Mouse (Mus musculus) bone marrow, adult 2 months (tissue): Measurements from ENCODE around the gene Cybrd1. TPM values are rescaled to one million over a fixed set of nuclear protein-coding genes. Genes with fewer than 3 reads are reported as not detected.

ENCODE experiments used
- H3K27ac ChIP-seq: fragments of 200-500 bp; 2 replicates; pipeline ENCODE4 v1.5.1; 2012; ENCODE audit warnings: low read depth, mild to moderate bottlenecking, control low read depth, inconsistent platforms, low read length; ENCODE audit not compliant: control insufficient read depth, poor library complexity, insufficient read depth
- H3K4me1 ChIP-seq: fragments of 200-500 bp; 2 replicates; pipeline ENCODE4 v1.6.1; 2011; ENCODE audit warnings: low read length; ENCODE audit not compliant: control insufficient read depth, insufficient read depth
- H3K4me3 ChIP-seq: fragments of 200-500 bp; replicated peaks from 2 replicates; pipeline ENCODE3; 2011; ENCODE audit warnings: mild to moderate bottlenecking, low read depth, low read length, control low read depth; ENCODE audit not compliant: control insufficient read depth
- CTCF ChIP-seq: fragments of 200-500 bp; IDR thresholded peaks from 2 replicates; pipeline ENCODE4 v1.5.1; 2011; ENCODE audit warnings: low read length, control low read depth; ENCODE audit not compliant: control insufficient read depth, insufficient read depth
- POLR2A ChIP-seq: fragments of 200-500 bp; IDR thresholded peaks from 2 replicates; pipeline ENCODE4 v1.6.1; 2011; ENCODE audit warnings: low read depth, mild to moderate bottlenecking, control low read depth, low read length, borderline replicate concordance; ENCODE audit not compliant: control insufficient read depth
- WGBS: fragments of 180-500 bp; shearing (Covaris S2); methylation state at CpG from one replicate; pipeline ENCODE4 v1.1.7; 2018; 5-methylcytosine and 5-hydroxymethylcytosine counted together
- polyA plus RNA-seq: library from polyadenylated mRNA; stranded (reverse); fragments of >200 nt; gene quantifications from 2 replicates; pipeline ENCODE4 v1.2.4, GENCODE M21; 2011; ENCODE audit warnings: low replicate concordance; ENCODE audit not compliant: missing spikeins, insufficient read depth, insufficient read length

Gene Cybrd1
- polyA plus RNA-seq, 1 experiment: not detected

DNA sequence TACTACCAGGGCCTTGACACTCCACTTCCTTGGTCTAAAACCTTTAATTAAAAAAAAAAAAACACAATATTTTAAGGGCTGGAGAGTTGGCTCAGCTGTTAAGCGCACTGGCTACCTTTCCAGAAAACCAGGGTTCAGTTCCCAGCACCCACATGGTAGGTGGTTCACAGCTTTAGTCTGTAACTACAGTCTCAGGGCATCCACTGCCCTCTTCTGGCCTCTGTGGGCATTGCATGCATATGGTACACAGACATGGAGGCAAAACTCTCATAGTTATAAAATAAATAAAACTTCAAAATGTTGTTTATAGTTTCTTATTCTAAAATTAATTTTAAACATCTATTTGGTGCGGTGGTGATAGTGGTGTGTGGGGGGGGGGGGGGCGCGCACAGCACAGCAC, 1.6 kb upstream of the Cybrd1 start:
- Histone ChIP-seq H3K4me1 (no peaks in the 10 kb centered on the region), H3K27ac (no peak overlapping the region), H3K4me3 (no peak overlapping the region)
- TF ChIP-seq POLR2A (no peak), CTCF (peak; percentile 48)
- 90% methylated on average over 4 of the region's 4 CpGs for WGBS

DNA sequence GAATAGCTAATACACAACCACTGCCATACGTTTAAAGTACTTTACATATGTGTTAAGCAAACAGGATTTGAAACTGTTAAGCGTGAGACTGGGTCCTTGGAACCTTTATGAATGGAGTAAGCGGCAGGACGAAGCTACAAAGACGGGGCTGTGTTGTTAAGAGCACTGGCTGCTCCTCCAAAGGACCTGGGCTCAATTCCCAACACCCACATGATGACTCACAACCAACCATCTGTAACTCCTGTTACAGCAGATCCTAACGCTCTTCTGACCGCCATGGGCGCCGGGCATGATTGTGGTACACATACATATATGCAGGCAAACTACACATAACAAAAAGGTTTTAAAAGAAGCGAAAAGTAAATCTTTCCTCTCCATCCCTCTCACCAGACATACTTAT, 3.1 kb downstream of the Cybrd1 start:
- Histone ChIP-seq H3K4me3 (no peak overlapping the region), H3K27ac (no peak overlapping the region), H3K4me1 (no peaks in the 10 kb centered on the region)
- no peak for TF ChIP-seq CTCF
- no peak for TF ChIP-seq POLR2A
- WGBS: 81% methylated on average over 10 of the region's 10 CpGs

DNA sequence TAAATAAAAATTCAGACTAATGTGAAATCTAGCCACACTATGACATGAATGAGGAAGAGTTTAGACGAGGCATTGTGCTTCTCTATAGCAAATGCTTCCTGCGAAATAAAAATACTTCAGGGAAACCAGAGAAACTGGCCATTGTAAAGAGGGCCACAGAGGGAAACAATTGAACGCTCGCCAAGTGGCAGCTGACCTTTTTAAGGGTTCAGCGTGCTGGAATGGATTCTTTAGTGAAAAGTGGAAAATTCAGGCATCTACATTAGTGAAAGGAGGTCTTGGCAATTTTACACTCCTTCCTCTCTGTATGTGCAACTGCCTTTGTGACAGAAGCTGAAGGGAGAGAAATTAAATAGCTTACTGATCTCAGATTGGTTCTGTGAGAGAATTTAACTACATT, 3.7 kb downstream of the Cybrd1 start:
- H3K4me3 ChIP-seq: no peak overlapping the region
- no peaks in the 10 kb centered on the region for H3K4me1 ChIP-seq
- no peak overlapping the region for H3K27ac ChIP-seq
- TF ChIP-seq POLR2A (no peak), CTCF (no peak)
- 53% methylated on average over 5 of the region's 5 CpGs for WGBS

DNA sequence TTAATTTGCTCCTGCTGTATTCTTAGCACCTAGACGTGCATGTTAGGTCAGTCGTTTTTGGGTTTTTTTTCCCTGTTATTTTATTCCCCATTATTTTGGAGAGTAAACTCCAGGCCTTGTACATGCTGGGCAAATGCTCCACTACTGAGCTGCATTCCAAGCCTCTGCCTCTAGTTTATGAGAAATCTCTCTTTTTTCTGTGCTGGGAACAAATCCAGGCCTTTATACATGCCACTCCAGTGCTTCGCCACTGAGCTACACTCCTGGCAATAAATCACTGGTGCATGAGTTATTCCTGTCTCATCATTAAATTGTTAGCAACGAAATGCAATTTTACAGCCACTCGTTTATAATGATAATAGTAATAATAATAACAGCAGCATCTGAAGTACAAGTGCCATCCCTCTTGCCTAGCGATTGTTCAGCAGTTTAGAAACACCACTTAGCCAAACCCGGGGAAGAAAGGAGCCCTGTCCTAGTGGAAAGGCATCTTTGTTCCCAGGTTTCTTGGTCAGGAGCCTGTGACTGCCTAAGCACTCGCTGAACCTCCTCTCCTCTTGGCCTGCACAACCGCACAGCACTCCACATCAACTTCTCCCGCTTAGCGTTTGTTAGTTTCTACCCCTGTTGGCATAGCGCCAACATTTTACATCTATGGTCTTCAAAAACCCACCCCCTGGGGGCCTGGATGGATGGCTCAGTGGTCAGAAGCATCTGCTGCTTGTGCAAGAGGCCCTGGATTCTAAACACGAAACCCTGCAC, 4.7 kb downstream of the Cybrd1 start:
- WGBS: 85% methylated on average over 13 of the region's 13 CpGs
- H3K27ac ChIP-seq: no peak overlapping the region
- H3K4me1 ChIP-seq: no peaks in the 10 kb centered on the region
- no peak overlapping the region for H3K4me3 ChIP-seq
- TF ChIP-seq CTCF (no peak), POLR2A (no peak)

DNA sequence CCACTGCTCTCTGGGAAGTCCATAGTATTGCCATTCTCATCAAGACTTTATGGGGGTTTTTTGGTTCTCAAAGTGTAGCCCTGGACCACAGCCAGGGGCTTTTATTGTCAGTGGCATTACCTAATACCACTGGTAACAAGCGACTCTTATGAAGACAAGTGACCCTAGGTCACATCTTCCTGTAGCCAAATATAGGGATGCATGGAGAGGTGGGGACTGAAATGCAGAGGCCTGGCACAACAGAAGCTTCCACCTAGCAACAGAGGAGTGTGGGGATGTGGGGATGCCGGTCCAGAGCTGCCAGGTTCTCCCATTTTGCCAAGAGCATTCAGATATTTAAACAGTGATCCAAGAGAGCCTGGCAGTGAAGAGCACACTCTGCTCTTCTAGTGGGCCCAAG, 5.9 kb downstream of the Cybrd1 start:
- TF ChIP-seq CTCF (no peak), POLR2A (no peak)
- Histone ChIP-seq H3K4me3 (no peak overlapping the region), H3K4me1 (no peaks in the 10 kb centered on the region), H3K27ac (no peak overlapping the region)
- 75% methylated on average over 2 of the region's 2 CpGs for WGBS

DNA sequence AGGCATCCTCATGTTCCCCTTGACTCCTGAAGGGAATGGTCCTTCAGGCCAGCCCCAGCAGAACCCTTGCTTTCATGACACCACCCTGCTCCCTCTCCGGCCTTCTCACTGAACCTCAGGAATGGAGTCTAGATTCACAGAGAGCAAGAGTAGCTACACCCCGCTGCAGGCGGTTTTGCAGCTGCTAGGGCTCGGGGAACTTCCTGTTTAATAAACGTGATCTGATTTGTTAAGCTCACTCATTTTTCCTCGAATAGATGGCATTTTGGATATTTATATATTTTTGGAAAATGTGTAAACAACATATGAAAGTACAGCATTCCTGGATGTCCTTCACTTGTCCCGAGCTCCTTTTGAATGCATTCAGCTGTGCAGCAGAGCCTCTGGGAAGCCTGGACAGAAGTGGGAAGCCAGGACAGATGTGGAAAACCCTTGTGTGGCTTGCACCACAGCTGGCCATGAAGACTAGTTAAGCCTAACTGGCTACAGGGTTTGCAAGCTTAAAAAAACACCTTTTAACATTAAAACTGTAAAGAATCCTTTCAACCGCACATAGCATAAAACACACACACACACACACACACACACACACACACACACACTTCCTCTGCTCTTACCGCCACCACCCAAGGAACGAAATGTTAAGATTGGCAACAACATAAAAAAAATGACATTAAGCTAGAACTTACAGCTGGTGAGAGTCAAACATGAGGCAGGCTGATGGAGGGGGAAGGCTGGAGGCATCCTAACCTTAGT, 10.2 kb downstream of the Cybrd1 start:
- Histone ChIP-seq H3K27ac (no peak overlapping the region), H3K4me3 (no peak overlapping the region), H3K4me1 (no peaks in the 10 kb centered on the region)
- WGBS: 30% methylated on average over 10 of the region's 10 CpGs
- TF ChIP-seq CTCF (no peak), POLR2A (no peak)

DNA sequence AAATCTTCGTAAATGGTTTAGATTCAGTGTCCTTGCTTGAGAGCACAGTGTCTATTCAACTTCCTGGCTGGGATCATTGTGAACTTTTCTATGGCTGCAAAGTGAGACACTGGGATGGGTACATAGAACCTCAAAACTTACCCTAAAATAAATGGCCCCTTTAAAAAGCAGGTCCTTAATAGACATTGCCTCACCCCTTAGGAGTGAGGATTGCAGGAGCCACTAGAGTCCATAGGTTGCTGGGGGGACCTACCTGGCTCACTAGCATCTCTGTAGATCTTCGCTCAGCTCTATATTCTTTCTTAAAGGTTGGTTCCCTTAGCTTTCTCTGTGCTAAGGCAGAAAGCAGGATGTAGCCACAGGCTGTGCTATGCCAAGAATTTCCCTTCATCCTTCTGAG, 12.6 kb downstream of the Cybrd1 start:
- H3K4me1 ChIP-seq: no peaks in the 10 kb centered on the region
- WGBS: 87% methylated on average over 2 of the region's 2 CpGs
- no peak overlapping the region for H3K27ac ChIP-seq
- H3K4me3 ChIP-seq: no peak overlapping the region
- TF ChIP-seq CTCF: no peak
- TF ChIP-seq POLR2A: no peak

DNA sequence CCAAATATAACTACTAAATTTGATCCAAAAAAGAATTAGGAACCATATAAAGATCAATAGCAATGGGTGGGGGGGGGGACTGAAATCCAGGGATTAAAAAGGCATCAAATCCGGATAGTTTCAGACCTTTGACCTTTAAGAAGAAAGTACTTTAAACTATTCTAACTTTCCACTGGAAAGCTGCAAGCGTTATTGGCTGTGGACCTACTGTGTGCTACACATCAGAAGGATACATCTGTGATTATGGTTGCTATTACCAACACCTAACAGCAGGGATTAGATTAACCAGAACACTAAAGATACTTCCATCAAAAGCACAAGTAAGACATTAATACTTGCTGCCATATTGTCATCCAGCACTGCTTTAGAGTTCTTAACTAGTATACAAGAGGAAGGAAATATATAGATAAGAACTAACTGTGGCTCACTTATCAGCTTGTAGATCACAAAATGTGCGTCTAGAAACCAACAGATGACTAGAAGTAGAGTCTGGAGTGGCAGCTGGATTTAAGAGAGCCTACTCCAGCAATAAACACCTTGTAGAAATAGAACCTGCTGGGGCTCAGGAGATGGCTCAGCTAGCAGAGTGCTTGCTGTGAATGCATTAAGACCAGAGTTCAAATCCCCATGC, 14.3 kb downstream of the Cybrd1 start:
- 61% methylated on average over 3 of the region's 3 CpGs for WGBS
- Histone ChIP-seq H3K27ac (no peak overlapping the region), H3K4me3 (no peak overlapping the region), H3K4me1 (no peaks in the 10 kb centered on the region)
- TF ChIP-seq POLR2A: no peak
- no peak for TF ChIP-seq CTCF
